Mouse (Mus musculus) olfactory bulb, adult 2 months (tissue): ENCODE measurements at regions not wholly inside any gene's neighbourhood (a gene's known extent, or its start where the extent isn't known, plus 50 kb on each side); places are given as distances from the start of the nearest gene placed in this dataset.

Experiments
- H3K27ac ChIP-seq: fragments of 200-500 bp; 2 replicates; pipeline ENCODE4 v1.5.1; 2012; ENCODE audit warnings: low read depth, low read length; ENCODE audit not compliant: insufficient read depth
- H3K4me1 ChIP-seq: fragments of 200-500 bp; 2 replicates; pipeline ENCODE4 v1.6.1; 2012; ENCODE audit warnings: low read length; ENCODE audit not compliant: control insufficient read depth, insufficient read depth
- H3K4me3 ChIP-seq: fragments of 200-500 bp; 2 replicates; pipeline ENCODE4 v1.5.1; 2012; ENCODE audit warnings: mild to moderate bottlenecking, low read depth, low read length, moderate library complexity; ENCODE audit not compliant: insufficient read depth
- CTCF ChIP-seq: fragments of 200-500 bp; IDR thresholded peaks from 2 replicates; pipeline ENCODE4 v1.5.1; 2012; ENCODE audit warnings: low read depth, mild to moderate bottlenecking, low read length, moderate library complexity; ENCODE audit not compliant: insufficient read depth
- POLR2A ChIP-seq: fragments of 200-500 bp; IDR thresholded peaks from 2 replicates; pipeline ENCODE4 v1.6.1; 2012; ENCODE audit warnings: mild to moderate bottlenecking, low read depth, low read length, moderate library complexity; ENCODE audit not compliant: insufficient read depth
- WGBS: fragments of 180-500 bp; shearing (Covaris S2); methylation state at CpG from one replicate; pipeline ENCODE4 v1.1.7; 2018; 5-methylcytosine and 5-hydroxymethylcytosine counted together

DNA sequence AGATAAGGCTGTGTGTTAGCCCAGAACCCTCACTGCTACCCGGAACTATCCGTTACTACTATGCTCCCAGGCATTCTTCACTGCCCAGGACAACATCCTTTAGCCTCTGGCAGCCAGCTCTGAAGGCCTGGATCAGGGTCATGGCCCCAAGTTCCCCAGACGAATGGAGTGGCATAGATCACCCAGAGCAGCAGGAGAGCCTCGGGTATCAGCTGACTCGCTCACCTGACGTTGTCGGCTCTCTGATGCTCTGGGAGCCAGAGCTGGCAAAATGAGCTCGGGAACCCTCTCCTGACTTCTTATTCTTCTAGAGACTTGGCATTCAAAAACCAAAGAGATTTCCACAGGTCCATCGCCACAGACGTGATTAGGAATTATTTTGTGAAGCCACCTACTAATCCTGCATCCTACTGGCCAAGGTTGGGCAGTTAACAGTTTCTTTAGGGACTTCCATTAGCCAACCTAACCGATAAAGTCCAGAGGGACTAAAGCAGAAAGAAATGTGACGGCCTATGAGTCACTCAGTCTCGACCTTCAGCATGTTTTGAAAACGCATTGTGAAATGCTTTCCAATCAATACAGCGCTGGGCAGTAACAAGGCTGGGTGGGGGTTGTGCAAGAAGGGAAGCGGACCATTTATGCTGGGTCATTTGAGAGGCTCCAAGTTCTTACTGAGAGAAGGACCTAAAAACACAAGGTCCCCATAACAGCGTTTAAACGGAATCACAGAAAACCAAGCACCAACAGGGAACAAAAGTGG lies 193.7 kb upstream of the Lpp start:
- Histone ChIP-seq H3K4me1 (no peaks in the 10 kb centered on the region), H3K27ac (no peak overlapping the region), H3K4me3 (no peak overlapping the region)
- WGBS = 95% methylated on average over 18 of the region's 18 CpGs
- TF ChIP-seq CTCF = no peak
- TF ChIP-seq POLR2A = no peak

DNA sequence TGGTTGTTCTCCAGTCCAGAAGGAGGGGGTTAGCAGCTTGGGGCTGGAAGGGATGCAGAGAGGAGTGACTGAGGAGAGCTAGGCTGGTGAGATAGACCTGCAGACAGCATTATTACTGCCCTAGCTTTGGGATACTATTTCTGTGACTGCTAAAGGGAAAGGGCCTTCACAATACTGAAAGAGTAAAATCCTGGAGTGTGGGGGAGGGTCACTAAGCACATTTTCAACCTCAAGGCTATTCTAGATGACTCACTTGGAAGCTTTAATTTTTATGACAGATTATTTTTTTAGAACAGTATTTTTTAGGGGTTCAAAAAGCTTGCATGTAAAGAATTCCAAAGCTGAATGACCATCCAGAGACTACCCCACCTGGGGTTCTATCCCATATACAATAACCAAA lies 195.0 kb upstream of the Lpp start:
- Histone ChIP-seq H3K4me1 (no peaks in the 10 kb centered on the region), H3K27ac (no peak overlapping the region), H3K4me3 (no peak overlapping the region)
- TF ChIP-seq CTCF (no peak), POLR2A (no peak)

DNA sequence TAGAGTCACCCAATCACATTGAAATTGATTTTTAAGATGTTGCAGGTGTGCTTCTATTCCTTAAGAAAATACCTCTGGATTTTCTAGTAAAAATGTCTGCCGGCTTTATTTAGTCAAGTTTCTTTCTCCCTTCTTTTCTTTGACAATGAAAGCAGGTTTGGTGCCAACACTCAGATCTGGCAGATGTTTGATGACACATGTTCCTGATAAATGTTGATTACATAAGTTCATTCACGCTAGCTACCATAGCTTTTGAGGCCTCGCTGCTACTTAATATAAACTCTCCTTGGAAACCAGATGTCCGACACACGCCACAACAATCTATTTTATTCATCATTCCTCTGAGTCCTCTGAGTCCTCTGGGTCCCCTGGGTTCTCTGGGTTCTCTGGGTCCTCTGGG lies 195.7 kb upstream of the Lpp start:
- Histone ChIP-seq H3K4me3 (no peak overlapping the region), H3K27ac (no peak overlapping the region), H3K4me1 (no peaks in the 10 kb centered on the region)
- WGBS = 88% methylated on average over 5 of the region's 5 CpGs
- TF ChIP-seq POLR2A = no peak
- no peak for TF ChIP-seq CTCF

DNA sequence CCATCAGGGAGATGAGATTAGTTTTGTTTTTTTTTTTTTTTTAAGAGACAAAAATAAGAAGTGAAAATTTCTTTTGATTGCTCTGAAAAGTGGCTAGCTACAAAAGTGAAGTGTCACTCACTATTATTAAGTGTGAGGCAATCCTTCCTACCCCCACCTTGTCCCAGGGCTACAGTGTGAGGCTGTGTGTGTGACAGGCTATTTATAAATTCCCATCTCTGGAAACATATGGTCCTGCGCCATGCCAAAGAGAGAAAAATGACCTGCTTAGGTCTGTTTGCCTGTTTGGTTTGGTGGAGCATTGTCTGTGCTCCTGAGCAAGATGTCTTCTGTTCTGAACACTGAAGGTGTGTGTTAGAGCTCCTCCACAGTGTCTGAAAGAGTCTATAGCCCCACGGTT lies 199.4 kb upstream of the Lpp start:
- 87% methylated on average over 2 of the region's 2 CpGs for WGBS
- TF ChIP-seq CTCF (no peak), POLR2A (no peak)

DNA sequence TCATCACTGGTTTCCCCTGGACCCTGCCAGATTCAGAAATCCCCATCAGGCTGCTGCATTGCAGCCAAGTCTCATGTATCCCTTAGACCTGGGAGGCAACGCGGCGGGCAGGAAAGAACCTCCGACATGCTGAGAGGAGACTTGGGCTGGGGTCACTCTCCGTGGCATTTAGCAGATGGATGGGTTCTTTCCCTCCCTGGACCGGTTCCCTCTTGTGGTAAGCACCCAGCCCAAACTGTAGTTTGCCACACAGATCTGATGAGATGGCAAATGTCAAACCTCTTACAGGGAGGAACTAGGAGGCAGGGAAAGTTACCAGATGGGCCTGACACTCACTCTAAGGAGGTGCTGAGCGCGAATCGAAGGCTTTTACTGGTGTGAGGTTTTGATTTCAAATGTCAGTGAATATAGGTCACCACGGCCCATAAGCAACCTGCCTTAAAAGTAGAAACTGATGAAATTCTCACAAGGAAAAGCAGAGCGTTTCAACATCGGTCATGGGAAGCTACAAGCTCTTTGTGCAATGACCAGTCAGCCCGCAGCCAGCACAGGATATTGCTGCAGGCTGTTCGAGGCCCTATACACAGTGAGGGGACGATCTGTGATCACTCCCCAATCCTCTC lies 199.9 kb upstream of the Lpp start:
- Histone ChIP-seq H3K27ac (no peak overlapping the region), H3K4me1 (no peaks in the 10 kb centered on the region), H3K4me3 (no peak overlapping the region)
- 89% methylated on average over 15 of the region's 15 CpGs for WGBS
- no peak for TF ChIP-seq CTCF
- no peak for TF ChIP-seq POLR2A

More for the DNA sequence above, 199.4 kb upstream of the Lpp start:
- Histone ChIP-seq H3K27ac (no peak overlapping the region), H3K4me3 (no peak overlapping the region), H3K4me1 (no peaks in the 10 kb centered on the region)

DNA sequence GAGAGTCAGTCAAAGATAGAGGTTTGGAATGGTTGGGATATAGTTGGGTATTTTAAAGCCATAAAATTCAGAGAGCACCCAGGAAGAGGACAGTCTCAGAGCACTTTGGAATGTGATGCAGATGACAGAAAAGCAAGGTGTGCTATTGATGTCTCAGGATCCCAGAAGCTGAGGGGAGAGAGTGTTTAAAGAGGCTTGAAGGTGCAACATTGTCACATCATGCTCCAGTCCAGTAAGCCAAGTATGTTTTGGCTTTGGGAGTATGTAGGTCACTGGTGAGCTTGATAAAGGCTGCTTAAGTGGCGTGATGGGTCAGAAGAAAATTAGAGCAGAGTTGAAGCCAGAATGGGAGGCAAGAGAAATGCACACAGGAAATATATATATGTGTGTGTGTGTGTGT lies 201.3 kb upstream of the Lpp start:
- Histone ChIP-seq H3K4me1 (peaks cover 3% of the 10 kb centered on the region), H3K4me3 (no peak overlapping the region), H3K27ac (no peak overlapping the region)
- WGBS = 87% methylated on average over 1 of the region's 1 CpGs
- TF ChIP-seq POLR2A = no peak
- TF ChIP-seq CTCF = no peak

DNA sequence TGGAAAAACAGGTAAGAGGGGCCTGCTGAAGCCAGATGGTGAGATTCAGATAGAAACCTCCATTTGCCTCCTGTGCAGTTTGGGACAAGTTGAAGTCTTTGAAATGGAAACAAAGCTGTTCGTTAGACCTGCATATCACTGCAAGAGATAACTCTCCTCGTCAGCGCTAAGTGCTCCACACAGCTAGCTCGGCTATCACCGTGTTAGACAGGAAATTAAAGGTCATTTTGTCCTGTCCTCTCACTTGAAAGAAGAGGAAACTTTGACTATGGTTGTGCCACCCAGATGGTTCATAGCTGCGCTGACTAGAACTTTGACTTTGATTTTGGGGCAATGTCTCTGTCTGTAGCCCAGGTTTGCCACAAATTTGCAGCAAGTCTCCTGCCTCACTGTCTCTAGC lies 198.5 kb upstream of the Bcl6 start:
- H3K4me3 ChIP-seq = no peak overlapping the region
- H3K27ac ChIP-seq = no peak overlapping the region
- WGBS = 88% methylated on average over 6 of the region's 6 CpGs
- TF ChIP-seq POLR2A (no peak), CTCF (no peak)
- H3K4me1 ChIP-seq = peaks cover 3% of the 10 kb centered on the region

DNA sequence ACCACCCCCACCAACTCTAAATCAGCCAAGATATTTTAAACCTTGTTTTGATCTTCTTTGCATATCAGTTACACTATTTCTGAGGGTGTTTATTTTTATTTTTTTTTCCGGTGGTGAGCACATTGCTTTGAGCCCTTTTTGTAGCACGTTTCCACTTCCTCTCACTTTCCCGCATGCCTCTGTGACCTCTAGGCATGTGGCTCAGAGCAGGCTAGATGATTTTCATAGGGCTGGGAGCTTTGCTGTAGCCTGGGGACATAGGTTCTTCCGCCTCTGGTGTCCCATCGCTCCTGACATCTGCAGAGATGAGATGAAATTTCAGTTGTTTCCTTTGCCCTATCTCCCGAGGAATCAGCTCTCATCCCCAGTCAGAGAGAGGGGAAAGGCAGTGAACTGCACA lies 197.3 kb upstream of the Bcl6 start:
- no peak overlapping the region for H3K27ac ChIP-seq
- 85% methylated on average over 6 of the region's 6 CpGs for WGBS
- H3K4me1 ChIP-seq = peaks cover 3% of the 10 kb centered on the region
- TF ChIP-seq CTCF (no peak), POLR2A (no peak)
- H3K4me3 ChIP-seq = no peak overlapping the region

DNA sequence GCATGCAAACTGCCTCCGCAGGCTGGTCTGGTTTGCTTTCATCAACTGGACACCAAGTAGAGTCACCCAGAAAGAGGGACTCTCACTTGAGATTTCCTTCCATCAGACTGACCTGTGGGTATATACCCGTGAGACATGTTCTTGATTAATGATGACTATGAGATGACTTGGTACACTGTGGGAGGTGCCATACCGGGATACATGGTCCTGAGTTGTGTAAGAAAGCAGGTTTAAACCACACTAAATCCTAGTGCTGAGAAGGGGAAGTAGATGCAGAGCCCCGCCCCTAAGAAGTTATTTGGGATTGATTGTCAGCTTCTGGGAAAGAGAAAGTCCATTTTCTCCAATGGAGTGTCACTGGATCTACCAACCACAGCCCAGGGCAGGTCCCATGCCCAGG lies 196.2 kb upstream of the Bcl6 start:
- H3K4me1 ChIP-seq = peaks cover 3% of the 10 kb centered on the region
- no peak overlapping the region for H3K4me3 ChIP-seq
- H3K27ac ChIP-seq = no peak overlapping the region
- 93% methylated on average over 4 of the region's 4 CpGs for WGBS
- TF ChIP-seq POLR2A (no peak), CTCF (no peak)
